Mouse (Mus musculus) cortical plate, adult 2 months (tissue): ENCODE data around the gene Mthfsl.

Experiments used
- CTCF ChIP-seq: fragments of 200-500 bp; IDR thresholded peaks from 2 replicates; pipeline ENCODE4 v1.5.1; 2011; ENCODE audit warnings: mild to moderate bottlenecking, control low read depth, low read length; ENCODE audit not compliant: insufficient read depth; ENCODE audit errors: extremely low read depth
- POLR2A ChIP-seq: fragments of 200-500 bp; IDR thresholded peaks from 2 replicates; pipeline ENCODE4 v1.6.1; 2011; ENCODE audit warnings: mild to moderate bottlenecking, low read length, control low read depth; ENCODE audit not compliant: insufficient read depth; ENCODE audit errors: extremely low read depth

GRCm38 (mm10) chr9:88706700-88707099 lies 13.4 kb downstream of the Mthfsl start:
- TF ChIP-seq CTCF (no peak), POLR2A (no peak)
